Mouse (Mus musculus): ENCODE measurements around the gene Gcnt2. TPM values are rescaled to one million over a fixed set of nuclear protein-coding genes. Genes with fewer than 3 reads are reported as not detected.
A peak's percentile ranks its signal among the peaks of the same experiment; 100 is the strongest.
"Not testable (repeated sequence)": the region's sequence is repeated elsewhere in the genome, so short reads cannot be mapped to it uniquely, and the experiment has no call there.

Gcnt2 gene
- total RNA-seq, 2 experiments from 2014 or later, result 13.9 to 14.1 TPM

GRCm38 (mm10) chr13:40901831-40902459, 42.4 kb downstream of the Gcnt2 start:
- no peak for DNase-seq (ENCODE audit: low spot score in 2 of 2)

GRCm38 (mm10) chr13:40904080-40904479, 44.5 kb downstream of the Gcnt2 start:
- no peak for DNase-seq (ENCODE audit: low spot score in 2 of 2)

GRCm38 (mm10) chr13:40906528-40906927, 47.0 kb downstream of the Gcnt2 start:
- no peak for DNase-seq (ENCODE audit: low spot score in 2 of 2)

- DNase-seq (ENCODE audit: low spot score in 2 of 2), result no peak
These were observed 47.7 kb downstream of the Gcnt2 start for GRCm38 (mm10) chr13:40907274-40907673.

GRCm38 (mm10) chr13:40908044-40908443, 48.5 kb downstream of the Gcnt2 start:
- DNase-seq (ENCODE audit: low spot score in 2 of 2), result no peak

GRCm38 (mm10) chr13:40909060-40909459, 49.5 kb downstream of the Gcnt2 start:
- DNase-seq (ENCODE audit: low spot score in 2 of 2), result no peak

GRCm38 (mm10) chr13:40910047-40910446, 50.5 kb downstream of the Gcnt2 start:
- no peak for DNase-seq (ENCODE audit: low spot score in 2 of 2)

GRCm38 (mm10) chr13:40911951-40912350, 52.4 kb downstream of the Gcnt2 start:
- DNase-seq (ENCODE audit: low spot score in 2 of 2), result no peak

GRCm38 (mm10) chr13:40913395-40914018, 54.0 kb downstream of the Gcnt2 start:
- no peak for DNase-seq (ENCODE audit: low spot score in 2 of 2)

GRCm38 (mm10) chr13:40914053-40914585, 54.6 kb downstream of the Gcnt2 start:
- no peak for DNase-seq (ENCODE audit: low spot score in 2 of 2)

GRCm38 (mm10) chr13:40916321-40917160, 57.0 kb downstream of the Gcnt2 start:
- DNase-seq (ENCODE audit: low spot score in 2 of 2), result no peak

- DNase-seq (ENCODE audit: low spot score in 2 of 2), result peak; percentile 27 to 29
These were observed 57.9 kb downstream of the Gcnt2 start for GRCm38 (mm10) chr13:40917161-40918091.

GRCm38 (mm10) chr13:40921326-40922059, 61.9 kb downstream of the Gcnt2 start:
- no peak for DNase-seq (ENCODE audit: low spot score in 2 of 2)

GRCm38 (mm10) chr13:40922311-40922877, 62.8 kb downstream of the Gcnt2 start:
- no peak for DNase-seq (ENCODE audit: low spot score in 2 of 2)

- DNase-seq (ENCODE audit: low spot score in 2 of 2), result no peak
These were observed 64.3 kb downstream of the Gcnt2 start for GRCm38 (mm10) chr13:40923756-40924315.

- no peak for DNase-seq (ENCODE audit: low spot score in 2 of 2)
These were observed 68.8 kb downstream of the Gcnt2 start for GRCm38 (mm10) chr13:40928192-40928898.

- DNase-seq (ENCODE audit: low spot score in 2 of 2), result not testable (repeated sequence)
These were observed 72.3 kb downstream of the Gcnt2 start for GRCm38 (mm10) chr13:40931871-40932270.

GRCm38 (mm10) chr13:40932573-40932972, 73.0 kb downstream of the Gcnt2 start:
- no peak for DNase-seq (ENCODE audit: low spot score in 2 of 2)

GRCm38 (mm10) chr13:40934341-40934740, 74.8 kb downstream of the Gcnt2 start:
- DNase-seq (ENCODE audit: low spot score in 2 of 2), result no peak
